Mouse (Mus musculus) neural tube, embryonic 14.5 days (tissue): ENCODE data around the gene Aamdc. TPM values are rescaled to one million over a fixed set of nuclear protein-coding genes. Genes with fewer than 3 reads are reported as not detected.
A peak's percentile ranks its signal among the peaks of the same experiment; 100 is the strongest.

ENCODE experiments used
- ATAC-seq: fragments of 200-750 bp; cut with Nextera tagmentation; 2 replicates; pipeline ENCODE4 v1.8.0; 2017; ENCODE audit warnings: low read depth, mild to moderate bottlenecking, moderate TSS enrichment, moderate library complexity
- H3K27ac ChIP-seq: fragments of 300-500 bp; sonication (generic); 2 replicates; pipeline ENCODE4 v1.5.1; 2014; ENCODE audit warnings: low read depth, mild to moderate bottlenecking, control low read depth, low read length, moderate library complexity, mixed read lengths
- H3K27me3 ChIP-seq: fragments of 300-500 bp; sonication (generic); 2 replicates; pipeline ENCODE4 v1.6.1; 2014; ENCODE audit warnings: low read length; ENCODE audit not compliant: control insufficient read depth, insufficient read depth
- H3K36me3 ChIP-seq: fragments of 300-500 bp; sonication (generic); 2 replicates; pipeline ENCODE4 v1.6.1; 2014; ENCODE audit warnings: low read length, mixed read lengths; ENCODE audit not compliant: control insufficient read depth, insufficient read depth
- H3K4me1 ChIP-seq: fragments of 300-500 bp; sonication (generic); 2 replicates; pipeline ENCODE4 v1.6.1; 2014; ENCODE audit warnings: low read length; ENCODE audit not compliant: control insufficient read depth, insufficient read depth
- H3K4me2 ChIP-seq: fragments of 300-500 bp; sonication (generic); 2 replicates; pipeline ENCODE4 v1.6.1; 2014; ENCODE audit warnings: mild to moderate bottlenecking, low read depth, low read length, control low read depth
- H3K4me3 ChIP-seq: fragments of 300-500 bp; sonication (generic); 2 replicates; pipeline ENCODE4 v1.5.1; 2014; ENCODE audit warnings: low read depth, low read length, control low read depth, mixed read lengths
- H3K9ac ChIP-seq: fragments of 300-500 bp; sonication (generic); replicated peaks from 2 replicates; pipeline ENCODE4 v1.6.1; 2014; ENCODE audit warnings: low read depth, mild to moderate bottlenecking, control low read depth, low read length, mixed read lengths
- H3K9me3 ChIP-seq: fragments of 300-500 bp; sonication (generic); 2 replicates; pipeline ENCODE4 v1.6.1; 2016; ENCODE audit warnings: low read length; ENCODE audit not compliant: control insufficient read depth
- WGBS: fragments of 180-500 bp; shearing (Covaris S2); extraction: QIAGEN DNeasy Blood & Tissue Kit; methylation state at CpG from one replicate; pipeline ENCODE4 v1.1.7; 2014; 5-methylcytosine and 5-hydroxymethylcytosine counted together
- polyA plus RNA-seq: library from polyadenylated mRNA; unstranded; fragments of >200 nt; fragmentation: Nextera tagmentation; extraction: Ambion mirVana; gene quantifications from 2 replicates; pipeline ENCODE4 v1.2.1, GENCODE M21; 2014

Gene Aamdc
- 45.4 and 55.0 TPM in 2 replicates for polyA plus RNA-seq

GRCm38 (mm10) chr7:97579067-97579975 is at the start of gene Aamdc, which contains the start of gene Rsf1:
TSS of gene Aamdc (minus strand) at chr7:97579497.
TSS of gene Rsf1 (plus strand) at chr7:97579889.
- peak; percentile 97 for ATAC-seq
- H3K27ac ChIP-seq = peak within 1 kb of the TSS; percentile 93
- H3K4me3 ChIP-seq = peak within 1 kb of the TSS; percentile 100
- 2% methylated on average over 49 of the region's 68 CpGs for WGBS
- H3K27me3 ChIP-seq = no peaks in the 10 kb centered on the region
- peak within 1 kb of the TSS; percentile 98 for H3K9ac ChIP-seq
- H3K4me1 ChIP-seq = peaks cover 13% of the 10 kb centered on the region
- H3K4me2 ChIP-seq = peak within 1 kb of the TSS; percentile 82
- no peaks in the 10 kb centered on the region for H3K36me3 ChIP-seq
- no peaks in the 10 kb centered on the region for H3K9me3 ChIP-seq

GRCm38 (mm10) chr7:97623402-97623801 is 44.1 kb upstream of the Aamdc start:
- Histone ChIP-seq H3K27me3 (no peaks in the 10 kb centered on the region), H3K9ac (no peak overlapping the region), H3K27ac (no peak overlapping the region), H3K4me2 (no peak overlapping the region), H3K4me3 (no peak overlapping the region), H3K4me1 (no peaks in the 10 kb centered on the region), H3K9me3 (no peaks in the 10 kb centered on the region), H3K36me3 (no peaks in the 10 kb centered on the region)
- no peak for ATAC-seq

- Histone ChIP-seq H3K36me3 (no peaks in the 10 kb centered on the region), H3K9me3 (no peaks in the 10 kb centered on the region), H3K27ac (no peak overlapping the region), H3K27me3 (no peaks in the 10 kb centered on the region), H3K9ac (no peak overlapping the region), H3K4me2 (no peak overlapping the region), H3K4me1 (no peaks in the 10 kb centered on the region), H3K4me3 (no peak overlapping the region)
- no peak for ATAC-seq
- 97% methylated on average over 1 of the region's 1 CpGs for WGBS
Measured at GRCm38 (mm10) chr7:97622676-97623075, 43.4 kb upstream of the Aamdc start.

- Histone ChIP-seq H3K36me3 (no peaks in the 10 kb centered on the region), H3K4me1 (no peaks in the 10 kb centered on the region), H3K27ac (no peak overlapping the region), H3K4me2 (no peak overlapping the region), H3K9ac (no peak overlapping the region), H3K4me3 (no peak overlapping the region), H3K27me3 (no peaks in the 10 kb centered on the region), H3K9me3 (no peaks in the 10 kb centered on the region)
- WGBS = 95% methylated on average over 5 of the region's 5 CpGs
- no peak for ATAC-seq
Measured at GRCm38 (mm10) chr7:97621346-97621745, 42.0 kb upstream of the Aamdc start.

GRCm38 (mm10) chr7:97598548-97598947 is 19.3 kb upstream of the Aamdc start:
- Histone ChIP-seq H3K4me1 (no peaks in the 10 kb centered on the region), H3K4me2 (no peak overlapping the region), H3K36me3 (no peaks in the 10 kb centered on the region), H3K27ac (no peak overlapping the region), H3K9ac (no peak overlapping the region), H3K27me3 (no peaks in the 10 kb centered on the region), H3K4me3 (no peak overlapping the region), H3K9me3 (no peaks in the 10 kb centered on the region)
- 96% methylated on average over 2 of the region's 2 CpGs for WGBS
- no peak for ATAC-seq

- no peak overlapping the region for H3K4me3 ChIP-seq
- H3K9ac ChIP-seq = no peak overlapping the region
- H3K27me3 ChIP-seq = no peaks in the 10 kb centered on the region
- H3K27ac ChIP-seq = no peak overlapping the region
- no peak overlapping the region for H3K4me2 ChIP-seq
- WGBS = 95% methylated on average over 2 of the region's 2 CpGs
- H3K9me3 ChIP-seq = no peaks in the 10 kb centered on the region
- ATAC-seq = no peak
- H3K36me3 ChIP-seq = no peaks in the 10 kb centered on the region
- peaks cover 8% of the 10 kb centered on the region for H3K4me1 ChIP-seq
Measured at GRCm38 (mm10) chr7:97593535-97593934, 14.2 kb upstream of the Aamdc start.

GRCm38 (mm10) chr7:97592396-97592795 is 13.1 kb upstream of the Aamdc start:
- no peak for ATAC-seq
- Histone ChIP-seq H3K4me1 (peaks cover 8% of the 10 kb centered on the region), H3K36me3 (no peaks in the 10 kb centered on the region), H3K27me3 (no peaks in the 10 kb centered on the region), H3K9ac (no peak overlapping the region), H3K27ac (no peak overlapping the region), H3K4me3 (no peak overlapping the region), H3K4me2 (no peak overlapping the region), H3K9me3 (no peaks in the 10 kb centered on the region)
- 94% methylated on average over 4 of the region's 4 CpGs for WGBS

- 88% methylated on average over 6 of the region's 6 CpGs for WGBS
Measured at GRCm38 (mm10) chr7:97591336-97591735, 12.0 kb upstream of the Aamdc start.

GRCm38 (mm10) chr7:97590488-97590887 is 11.2 kb upstream of the Aamdc start:
- H3K4me3 ChIP-seq = no peak overlapping the region
- 19% methylated on average over 3 of the region's 3 CpGs for WGBS
- no peaks in the 10 kb centered on the region for H3K27me3 ChIP-seq
- H3K36me3 ChIP-seq = no peaks in the 10 kb centered on the region
- H3K9me3 ChIP-seq = no peaks in the 10 kb centered on the region
- ATAC-seq = no peak
- H3K27ac ChIP-seq = peak overlapping the region; percentile 18; the same call in 1 of the 2 replicates
- no peak overlapping the region for H3K4me2 ChIP-seq
- H3K4me1 ChIP-seq = peaks cover 8% of the 10 kb centered on the region
- H3K9ac ChIP-seq = no peak overlapping the region

More at GRCm38 (mm10) chr7:97591336-97591735, 12.0 kb upstream of the Aamdc start:
- peaks cover 8% of the 10 kb centered on the region for H3K4me1 ChIP-seq
- no peak overlapping the region for H3K27ac ChIP-seq
- no peaks in the 10 kb centered on the region for H3K36me3 ChIP-seq
- ATAC-seq = no peak
- no peak overlapping the region for H3K9ac ChIP-seq
- no peak overlapping the region for H3K4me2 ChIP-seq
- no peaks in the 10 kb centered on the region for H3K27me3 ChIP-seq
- H3K9me3 ChIP-seq = no peaks in the 10 kb centered on the region
- no peak overlapping the region for H3K4me3 ChIP-seq
